Mouse (Mus musculus): ENCODE results near the gene Tmem132a.

- TF ChIP-seq CTCF (IDR thresholded peaks at IDR 0.05; ENCODE audit: low read depth, low read length): no peak
- no peak for TF ChIP-seq TAL1 (conservative IDR thresholded peaks at IDR 0.05; ENCODE audit: low read depth, low read length)
- no peak for TF ChIP-seq GATA1 (IDR thresholded peaks at IDR 0.05; ENCODE audit: borderline replicate concordance, low read length)
Measured at GRCm38 (mm10) chr19:10870676-10871075, 936 bp upstream of the Tmem132a start.

All from G1E (cell line).